Mouse (Mus musculus): Measurements from ENCODE around the gene Etfdh. TPM values are rescaled to one million over a fixed set of nuclear protein-coding genes. Genes with fewer than 3 reads are reported as not detected.

Gene Etfdh
- polyA plus RNA-seq, 1 experiment from 2014 or later = 147 TPM

GRCm38 (mm10) chr3:79628182-79628560 is 1.1 kb downstream of the Etfdh start:
- H3K27me3 ChIP-seq = no peaks in the 10 kb centered on the region
- ATAC-seq (peak; percentile 14), DNase-seq (ENCODE audit: low read depth, low spot score) (no peak)
- no peak for TF ChIP-seq CTCF (IDR thresholded peaks at IDR 0.05)
- POLR2A ChIA-PET = interaction anchor here (0.7 kb wide), 1 partner anchor 148 kb away, joined by 3 read pairs; no protein-coding TSS in a partner anchor
- in situ Hi-C loops (cut with MboI; ENCODE audit: low pct_unique_long_range_greater_than_20kb) = no loop called here
- CTCF ChIA-PET = interaction anchor here (1.2 to 2.5 kb wide), 4 partner anchors 9 to 36 kb away, joined by 3 to 6 read pairs (median 6); no protein-coding TSS in a partner anchor

GRCm38 (mm10) chr3:79627484-79628181 is 1.7 kb downstream of the Etfdh start:
- DNase-seq (ENCODE audit: low read depth, low spot score) = peak; percentile 10
- no peak for ATAC-seq
- TF ChIP-seq CTCF (IDR thresholded peaks at IDR 0.05) = no peak
- ChIA-PET CTCF (interaction anchor here (1.0 to 2.1 kb wide), 3 partner anchors 12 to 25 kb away, joined by 3 to 6 read pairs (median 3); no protein-coding TSS in a partner anchor), POLR2A (interaction anchor here (0.7 kb wide), 2 partner anchors 147 to 729 kb away, joined by 3 to 5 read pairs; no protein-coding TSS in a partner anchor)
- H3K27me3 ChIP-seq = no peaks in the 10 kb centered on the region
- in situ Hi-C loops (cut with MboI; ENCODE audit: low pct_unique_long_range_greater_than_20kb) = no loop called here

- in situ Hi-C loops (cut with MboI; ENCODE audit: low pct_unique_long_range_greater_than_20kb) = no loop called here
- ATAC-seq = no peak
- ChIA-PET CTCF (no interaction called here), POLR2A (interaction anchor here (0.6 kb wide), 1 partner anchor 336 kb away, joined by 3 read pairs; no protein-coding TSS in a partner anchor)
- DNase-seq (ENCODE audit: low read depth, low spot score) = no peak
- TF ChIP-seq CTCF (IDR thresholded peaks at IDR 0.05) = no peak
- no peaks in the 10 kb centered on the region for H3K27me3 ChIP-seq
Observed at GRCm38 (mm10) chr3:79609886-79610285, 19.4 kb downstream of the Etfdh start.

- CTCF ChIA-PET = interaction anchor here (1.2 kb wide), 1 partner anchor 8 kb away, joined by 3 read pairs; no protein-coding TSS in a partner anchor
- ATAC-seq (no peak), DNase-seq (ENCODE audit: low read depth, low spot score) (no peak)
- H3K27me3 ChIP-seq = no peaks in the 10 kb centered on the region
- TF ChIP-seq CTCF (IDR thresholded peaks at IDR 0.05) = no peak
- POLR2A ChIA-PET = no interaction called here
- in situ Hi-C loops (cut with MboI; ENCODE audit: low pct_unique_long_range_greater_than_20kb) = no loop called here
Observed at GRCm38 (mm10) chr3:79595468-79595867, 33.8 kb downstream of the Etfdh start.

- ChIA-PET CTCF (interaction anchor here (1.0 to 2.1 kb wide), 2 partner anchors 91 to 395 kb away, joined by 3 to 5 read pairs; no protein-coding TSS in a partner anchor), POLR2A (no interaction called here)
- TF ChIP-seq CTCF (IDR thresholded peaks at IDR 0.05) = no peak
- DNase-seq (ENCODE audit: low read depth, low spot score) (no peak), ATAC-seq (peak; percentile 7)
- in situ Hi-C loops (cut with MboI; ENCODE audit: low pct_unique_long_range_greater_than_20kb) = loop anchor here (5.0 kb wide), 2 partner anchors 305 to 635 kb away; partner anchors contain the start of gene Rapgef2
- no peaks in the 10 kb centered on the region for H3K27me3 ChIP-seq
Observed at GRCm38 (mm10) chr3:79591793-79592471, 37.4 kb downstream of the Etfdh start.

GRCm38 (mm10) chr3:79590863-79591792 is 38.2 kb downstream of the Etfdh start, which contains the start of gene Ppid:
Ppid (plus strand) TSS chr3:79591342.
- in situ Hi-C loops (cut with MboI; ENCODE audit: low pct_unique_long_range_greater_than_20kb) = loop anchor here (5.0 kb wide), 2 partner anchors 304 to 634 kb away; partner anchors contain the start of gene Rapgef2
- DNase-seq (ENCODE audit: low read depth, low spot score) = peak; percentile 48
- ATAC-seq = peak; percentile 80
- ChIA-PET CTCF (interaction anchor here (0.6 to 2.1 kb wide), 3 partner anchors 54 to 394 kb away, joined by 3 to 5 read pairs (median 3); no protein-coding TSS in a partner anchor), POLR2A (interaction anchor here (1.2 kb wide), 1 partner anchor 347 kb away, joined by 4 read pairs; no protein-coding TSS in a partner anchor)
- TF ChIP-seq CTCF (IDR thresholded peaks at IDR 0.05) = no peak
- no peaks in the 10 kb centered on the region for H3K27me3 ChIP-seq

GRCm38 (mm10) chr3:79589671-79590070 is 39.6 kb downstream of the Etfdh start:
- DNase-seq (ENCODE audit: low read depth, low spot score) = no peak
- in situ Hi-C loops (cut with MboI; ENCODE audit: low pct_unique_long_range_greater_than_20kb) = loop anchor here (5.0 to 10.0 kb wide), 4 partner anchors 95 to 632 kb away; partner anchors contain the start of gene Rapgef2
- TF ChIP-seq CTCF (IDR thresholded peaks at IDR 0.05) = no peak
- CTCF ChIA-PET = interaction anchor here (1.3 to 4.8 kb wide), 6 partner anchors 12 to 392 kb away, joined by 3 to 32 read pairs (median 5); no protein-coding TSS in a partner anchor
- H3K27me3 ChIP-seq = no peaks in the 10 kb centered on the region
- ATAC-seq = no peak
- POLR2A ChIA-PET = interaction anchor here (0.6 to 1.2 kb wide), 2 partner anchors 346 to 513 kb away, joined by 3 to 4 read pairs; no protein-coding TSS in a partner anchor

- ATAC-seq (peak; percentile 93), DNase-seq (ENCODE audit: low read depth, low spot score) (peak; percentile 81)
- in situ Hi-C loops (cut with MboI; ENCODE audit: low pct_unique_long_range_greater_than_20kb) = loop anchor here (10.0 kb wide), 2 partner anchors 92 to 362 kb away; no protein-coding TSS in a partner anchor
- ChIA-PET POLR2A (interaction anchor here (1.1 kb wide), 1 partner anchor 300 kb away, joined by 3 read pairs; the partner anchor contains the start of gene Rapgef2), CTCF (interaction anchor here (0.7 to 4.8 kb wide), 28 partner anchors 9 to 495 kb away, joined by 3 to 32 read pairs (median 4); no protein-coding TSS in a partner anchor)
- H3K27me3 ChIP-seq = peaks cover 5% of the 10 kb centered on the region
- peak; percentile 99 for TF ChIP-seq CTCF (IDR thresholded peaks at IDR 0.05)
Observed at GRCm38 (mm10) chr3:79586804-79587203, 42.5 kb downstream of the Etfdh start.

- in situ Hi-C loops (cut with MboI; ENCODE audit: low pct_unique_long_range_greater_than_20kb) = loop anchor here (10.0 kb wide), 2 partner anchors 85 to 355 kb away; no protein-coding TSS in a partner anchor
- H3K27me3 ChIP-seq = peaks cover 5% of the 10 kb centered on the region
- CTCF ChIA-PET = interaction anchor here (0.9 to 3.5 kb wide), 4 partner anchors 10 to 377 kb away, joined by 3 to 20 read pairs (median 9); no protein-coding TSS in a partner anchor
- POLR2A ChIA-PET = no interaction called here
- ATAC-seq (no peak), DNase-seq (ENCODE audit: low read depth, low spot score) (no peak)
- no peak for TF ChIP-seq CTCF (IDR thresholded peaks at IDR 0.05)
Observed at GRCm38 (mm10) chr3:79579891-79580575, 49.3 kb downstream of the Etfdh start.

All from Patski (cell line).